Mouse (Mus musculus): ENCODE data around the gene Plcd3.

DNA sequence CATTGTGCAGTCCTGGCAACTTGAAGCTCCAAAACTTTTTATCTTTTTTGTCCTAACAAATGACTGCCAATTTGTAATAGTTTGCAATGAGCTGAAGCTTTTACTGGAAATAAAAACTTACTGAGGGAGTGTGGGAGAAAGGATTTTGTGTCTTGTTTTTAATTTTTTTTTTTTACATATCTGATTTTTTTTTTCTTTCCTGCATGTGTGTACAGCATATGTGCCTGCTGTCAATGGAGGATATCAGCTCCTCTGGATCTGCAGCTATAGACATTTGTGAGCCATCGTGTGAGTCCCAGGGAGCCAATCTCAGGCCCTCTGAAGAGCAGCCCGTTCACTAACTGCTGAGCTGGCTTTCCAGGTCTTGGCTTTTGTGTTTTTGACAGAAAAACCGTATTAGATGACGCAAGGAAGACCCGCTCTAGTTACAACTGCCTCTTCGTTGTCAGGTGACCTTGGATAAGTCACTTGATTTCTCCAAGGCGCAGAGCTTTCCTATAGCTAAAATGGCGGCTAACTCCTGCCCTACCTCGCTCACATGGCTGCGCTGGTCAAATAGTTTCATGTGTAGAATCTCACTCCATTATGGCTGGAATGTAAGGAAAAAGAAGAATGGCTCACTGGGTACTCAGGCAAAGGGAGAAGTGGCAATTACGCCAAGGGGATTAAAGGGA lies 12.9 kb upstream of the Plcd3 start:
- no peak for TF ChIP-seq GATA1 (IDR thresholded peaks at IDR 0.05; ENCODE audit: low read length)
- no peak for TF ChIP-seq TAL1 (IDR thresholded peaks at IDR 0.05; ENCODE audit: low read length)
